Mouse (Mus musculus) kidney, adult 2 months (tissue): ENCODE results near the gene Sat2.

ENCODE experiments used
- CTCF ChIP-seq: fragments of 200-500 bp; conservative IDR thresholded peaks from 2 replicates; pipeline ENCODE4 v1.5.1; 2011; ENCODE audit warnings: low read depth, mild to moderate bottlenecking, control low read depth, low read length, moderate library complexity, mixed read lengths; ENCODE audit not compliant: insufficient read depth, insufficient read length
- POLR2A ChIP-seq: fragments of 200-500 bp; IDR thresholded peaks from one replicate; pipeline ENCODE4 v1.6.1; 2011; ENCODE audit warnings: low read depth, low read length, control low read depth

GRCm38 (mm10) chr11:69585718-69586325 lies 36.0 kb upstream of the Sat2 start:
- TF ChIP-seq CTCF (no peak), POLR2A (no peak)
